Mouse (Mus musculus) forebrain, embryonic 14.5 days (tissue): Measurements from ENCODE around the gene Syt7. TPM values are rescaled to one million over a fixed set of nuclear protein-coding genes. Genes with fewer than 3 reads are reported as not detected.

Source experiments
- ATAC-seq: fragments of 200-750 bp; cut with Nextera tagmentation; 2 replicates; pipeline ENCODE4 v1.8.0; 2017; ENCODE audit warnings: mild to moderate bottlenecking, moderate library complexity
- DNase-seq: peaks from one replicate; pipeline ENCODE4 v3.0.0-alpha.2; 2015; ENCODE audit warnings: low spot score
- H3K27ac ChIP-seq: fragments of 300-500 bp; sonication (generic); 2 replicates; pipeline ENCODE4 v1.5.1; 2014; ENCODE audit warnings: low read depth, mild to moderate bottlenecking, control low read depth, low read length, moderate library complexity
- H3K27me3 ChIP-seq: fragments of 300-500 bp; sonication (generic); replicated peaks from 2 replicates; pipeline ENCODE4 v1.6.1; 2014; ENCODE audit warnings: low read length, control low read depth, mixed read lengths; ENCODE audit not compliant: control insufficient read depth, insufficient read depth
- H3K36me3 ChIP-seq: fragments of 300-500 bp; sonication (generic); 2 replicates; pipeline ENCODE4 v1.6.1; 2014; ENCODE audit warnings: low read length, control low read depth; ENCODE audit not compliant: control insufficient read depth, insufficient read depth
- H3K4me1 ChIP-seq: fragments of 300-500 bp; sonication (generic); 2 replicates; pipeline ENCODE4 v1.6.1; 2014; ENCODE audit warnings: antibody characterized with exemption, low read length, control low read depth; ENCODE audit not compliant: control insufficient read depth, insufficient read depth
- H3K4me2 ChIP-seq: fragments of 300-500 bp; sonication (generic); 2 replicates; pipeline ENCODE4 v1.6.1; 2014; ENCODE audit warnings: mild to moderate bottlenecking, control low read depth, low read length
- H3K4me3 ChIP-seq: fragments of 300-500 bp; sonication (generic); 2 replicates; pipeline ENCODE4 v1.5.1; 2014; ENCODE audit warnings: low read depth, low read length, control low read depth
- H3K9ac ChIP-seq: fragments of 300-500 bp; sonication (generic); 2 replicates; pipeline ENCODE4 v1.6.1; 2014; ENCODE audit warnings: mild to moderate bottlenecking, low read length, control low read depth, moderate library complexity
- H3K9me3 ChIP-seq: fragments of 300-500 bp; sonication (generic); replicated peaks from 2 replicates; pipeline ENCODE4 v1.6.1; 2016; ENCODE audit warnings: low read length, control low read depth, mixed read lengths; ENCODE audit not compliant: control insufficient read depth
- WGBS: fragments of 180-500 bp; shearing (Covaris S2); extraction: QIAGEN DNeasy Blood & Tissue Kit; methylation state at CpG from one replicate; pipeline ENCODE4 v1.1.7; 2014; 5-methylcytosine and 5-hydroxymethylcytosine counted together
- polyA plus RNA-seq: library from polyadenylated mRNA; unstranded; fragments of >200 nt; fragmentation: Nextera tagmentation; extraction: Ambion mirVana; gene quantifications from 2 replicates; pipeline ENCODE4 v1.2.1, GENCODE M21; 2014

Syt7 gene
- polyA plus RNA-seq, 1 experiment from 2014 or later = 5.8 TPM

- no peak overlapping the region for H3K27ac ChIP-seq
- H3K27me3 ChIP-seq = no peaks in the 10 kb centered on the region
- H3K4me1 ChIP-seq = no peaks in the 10 kb centered on the region
- ATAC-seq (no peak), DNase-seq (no peak)
- no peak overlapping the region for H3K4me2 ChIP-seq
- no peak overlapping the region for H3K9ac ChIP-seq
- H3K9me3 ChIP-seq = no peaks in the 10 kb centered on the region
- H3K36me3 ChIP-seq = no peaks in the 10 kb centered on the region
- 82% methylated on average over 4 of the region's 4 CpGs for WGBS
- no peak overlapping the region for H3K4me3 ChIP-seq
These were observed 19.0 kb upstream of the Syt7 start for GRCm38 (mm10) chr19:10369936-10370335.

GRCm38 (mm10) chr19:10373191-10373590 is 15.7 kb upstream of the Syt7 start:
- ATAC-seq = no peak

GRCm38 (mm10) chr19:10375260-10375659 is 13.6 kb upstream of the Syt7 start:
- WGBS = 75% methylated on average over 5 of the region's 5 CpGs
- no peak overlapping the region for H3K4me2 ChIP-seq
- no peaks in the 10 kb centered on the region for H3K27me3 ChIP-seq
- H3K36me3 ChIP-seq = no peaks in the 10 kb centered on the region
- no peak overlapping the region for H3K27ac ChIP-seq
- ATAC-seq (no peak), DNase-seq (no peak)
- H3K9me3 ChIP-seq = no peaks in the 10 kb centered on the region
- H3K4me3 ChIP-seq = no peak overlapping the region
- no peaks in the 10 kb centered on the region for H3K4me1 ChIP-seq
- no peak overlapping the region for H3K9ac ChIP-seq

More at GRCm38 (mm10) chr19:10373191-10373590, 15.7 kb upstream of the Syt7 start:
- 52% methylated on average over 1 of the region's 1 CpGs for WGBS
- Histone ChIP-seq H3K4me3 (no peak overlapping the region), H3K4me2 (no peak overlapping the region), H3K36me3 (no peaks in the 10 kb centered on the region), H3K4me1 (no peaks in the 10 kb centered on the region), H3K9me3 (no peaks in the 10 kb centered on the region), H3K27me3 (no peaks in the 10 kb centered on the region), H3K27ac (no peak overlapping the region), H3K9ac (no peak overlapping the region)
- DNase-seq = no peak

- no peaks in the 10 kb centered on the region for H3K36me3 ChIP-seq
- no peak overlapping the region for H3K4me2 ChIP-seq
- H3K4me1 ChIP-seq = no peaks in the 10 kb centered on the region
- no peak overlapping the region for H3K9ac ChIP-seq
- DNase-seq = no peak
- no peaks in the 10 kb centered on the region for H3K9me3 ChIP-seq
- H3K27ac ChIP-seq = no peak overlapping the region
- ATAC-seq = no peak
- H3K27me3 ChIP-seq = no peaks in the 10 kb centered on the region
- WGBS = 83% methylated on average over 5 of the region's 5 CpGs
- H3K4me3 ChIP-seq = no peak overlapping the region
These were observed 8.9 kb upstream of the Syt7 start for GRCm38 (mm10) chr19:10379978-10380377.

DNA sequence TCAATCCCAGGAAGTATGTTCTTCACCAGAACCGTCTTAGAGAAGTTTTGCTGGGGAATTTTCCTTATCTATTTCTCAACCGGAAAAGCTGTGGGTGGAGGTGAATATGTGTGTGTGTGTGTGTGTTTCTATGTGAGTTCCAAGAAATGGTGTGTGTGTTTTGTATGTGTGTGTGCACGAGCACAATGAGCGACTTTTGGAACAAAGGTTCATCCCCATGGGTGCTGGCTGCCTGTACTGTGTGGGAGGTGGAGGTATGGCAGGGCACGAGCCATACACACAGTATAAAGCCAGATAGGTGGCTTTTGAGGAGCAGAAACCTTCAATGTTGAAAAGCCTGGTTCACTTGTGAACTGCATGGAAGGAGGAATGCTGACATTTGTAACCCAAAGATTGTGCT is 1.2 kb upstream of the Syt7 start:
- no peak overlapping the region for H3K4me3 ChIP-seq
- H3K9me3 ChIP-seq = no peaks in the 10 kb centered on the region
- ATAC-seq = no peak
- H3K9ac ChIP-seq = no peak overlapping the region
- peaks cover 11% of the 10 kb centered on the region for H3K4me1 ChIP-seq
- no peak overlapping the region for H3K4me2 ChIP-seq
- WGBS = 81% methylated on average over 5 of the region's 5 CpGs
- no peak for DNase-seq
- H3K27ac ChIP-seq = no peak overlapping the region
- no peaks in the 10 kb centered on the region; the same call in 1 of the 2 replicates for H3K27me3 ChIP-seq
- H3K36me3 ChIP-seq = no peaks in the 10 kb centered on the region

DNA sequence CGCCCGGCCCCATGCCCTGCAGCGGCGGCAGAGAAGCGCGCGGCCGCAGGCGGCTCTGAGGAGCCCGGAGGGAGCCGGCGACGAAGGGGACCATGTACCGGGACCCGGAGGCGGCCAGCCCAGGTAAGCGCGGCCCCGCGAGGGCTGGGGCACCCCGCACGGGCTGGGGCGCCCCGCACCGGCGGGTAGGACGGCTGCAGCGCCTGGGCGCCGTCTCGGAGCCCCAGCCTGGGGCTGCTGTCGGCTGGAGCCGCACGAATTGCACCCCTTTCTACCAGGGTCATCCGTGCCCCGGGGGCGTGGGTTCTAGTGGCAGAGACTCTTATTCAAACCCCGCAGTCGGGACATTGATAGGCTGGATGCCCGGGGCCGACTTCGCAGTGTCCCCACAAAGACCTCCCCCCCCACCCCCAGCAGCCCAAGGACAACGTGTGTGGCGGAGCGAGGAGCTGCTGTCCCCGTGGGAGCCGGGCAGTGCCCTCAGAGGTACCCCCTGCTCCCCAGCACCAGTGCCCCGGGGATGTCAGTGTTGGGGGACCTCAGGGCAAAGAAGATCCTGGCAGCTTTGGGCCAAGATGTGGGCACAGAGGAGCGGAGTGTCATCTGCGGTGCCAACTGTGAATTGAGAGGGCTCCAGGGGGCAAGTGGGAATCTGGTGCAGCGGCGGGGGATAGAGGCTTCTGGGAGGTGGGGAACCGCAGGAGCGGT is 655 bp downstream of the Syt7 start:
- no peaks in the 10 kb centered on the region; the same call in 1 of the 2 replicates for H3K27me3 ChIP-seq
- H3K36me3 ChIP-seq = no peaks in the 10 kb centered on the region
- H3K9me3 ChIP-seq = no peaks in the 10 kb centered on the region
- H3K4me1 ChIP-seq = peaks cover 15% of the 10 kb centered on the region
- DNase-seq (no peak), ATAC-seq (peak; percentile 68)
- H3K4me3 ChIP-seq = peak overlapping the region; percentile 65
- H3K9ac ChIP-seq = peak overlapping the region; percentile 81
- peak overlapping the region; percentile 65 for H3K27ac ChIP-seq
- WGBS = under 1% methylated on average over 40 of the region's 54 CpGs
- H3K4me2 ChIP-seq = peak overlapping the region; percentile 74

- Histone ChIP-seq H3K4me1 (peaks cover 18% of the 10 kb centered on the region), H3K9ac (peak overlapping the region; percentile 81), H3K4me2 (peak overlapping the region; percentile 74), H3K36me3 (no peaks in the 10 kb centered on the region), H3K4me3 (peak overlapping the region; percentile 65), H3K27me3 (no peaks in the 10 kb centered on the region; the same call in 1 of the 2 replicates), H3K27ac (no peak overlapping the region), H3K9me3 (no peaks in the 10 kb centered on the region)
- ATAC-seq (no peak), DNase-seq (no peak)
- WGBS = 14% methylated on average over 12 of the region's 12 CpGs
These were observed 1.3 kb downstream of the Syt7 start for GRCm38 (mm10) chr19:10390099-10390680.

- DNase-seq = no peak
- peaks cover 22% of the 10 kb centered on the region for H3K4me1 ChIP-seq
- ATAC-seq = no peak
- H3K9me3 ChIP-seq = no peaks in the 10 kb centered on the region
- H3K27me3 ChIP-seq = no peaks in the 10 kb centered on the region; the same call in 1 of the 2 replicates
- H3K4me3 ChIP-seq = no peak overlapping the region
- H3K9ac ChIP-seq = no peak overlapping the region
- no peak overlapping the region; the same call in 1 of the 2 replicates for H3K4me2 ChIP-seq
- WGBS = 88% methylated on average over 7 of the region's 7 CpGs
- H3K27ac ChIP-seq = no peak overlapping the region
- H3K36me3 ChIP-seq = no peaks in the 10 kb centered on the region
These were observed 2.1 kb downstream of the Syt7 start for GRCm38 (mm10) chr19:10391028-10391427.

GRCm38 (mm10) chr19:10391995-10392394 is 3.1 kb downstream of the Syt7 start:
- H3K9ac ChIP-seq = no peak overlapping the region
- no peaks in the 10 kb centered on the region for H3K36me3 ChIP-seq
- H3K4me2 ChIP-seq = no peak overlapping the region
- H3K9me3 ChIP-seq = no peaks in the 10 kb centered on the region
- WGBS = 28% methylated on average over 3 of the region's 3 CpGs
- H3K27ac ChIP-seq = no peak overlapping the region
- H3K4me3 ChIP-seq = no peak overlapping the region
- peaks cover 22% of the 10 kb centered on the region for H3K4me1 ChIP-seq
- no peaks in the 10 kb centered on the region; the same call in 1 of the 2 replicates for H3K27me3 ChIP-seq
- ATAC-seq (no peak), DNase-seq (no peak)
